Mouse (Mus musculus) myocyte (in vitro differentiated cells): ENCODE data around the gene Krt71.
"Not testable (repeated sequence)": the region's sequence is repeated elsewhere in the genome, so short reads cannot be mapped to it uniquely, and the experiment has no call there.

Source experiments
- E2F4 ChIP-seq: IDR thresholded peaks from one replicate; pipeline ENCODE4 v1.6.1; 2011; ENCODE audit warnings: mild to moderate bottlenecking, control low read depth, moderate library complexity; ENCODE audit not compliant: insufficient read depth
- MYOD1 ChIP-seq, 3 experiments: IDR thresholded peaks; one replicate each; pipeline ENCODE4 v1.6.1; 2011; ENCODE audit warnings: control low read depth in 2 of 3, low read depth in 2 of 3, mild to moderate bottlenecking in 2 of 3, moderate library complexity in 1 of 3; ENCODE audit not compliant: insufficient read length in 2 of 3, control insufficient read depth in 1 of 3
- POLR2A ChIP-seq: IDR thresholded peaks from one replicate; pipeline ENCODE4 v1.6.1; 2011; ENCODE audit warnings: low read depth, mild to moderate bottlenecking, control low read depth, moderate library complexity; ENCODE audit not compliant: insufficient read length
- POLR2AphosphoS2 ChIP-seq: IDR thresholded peaks from one replicate; pipeline ENCODE4 v1.6.1; 2011; ENCODE audit warnings: low read depth, control low read depth; ENCODE audit not compliant: insufficient read length
- USF1 ChIP-seq: IDR thresholded peaks from one replicate; pipeline ENCODE4 v1.6.1; 2011; ENCODE audit warnings: low read depth, mild to moderate bottlenecking, control low read depth, moderate library complexity

DNA sequence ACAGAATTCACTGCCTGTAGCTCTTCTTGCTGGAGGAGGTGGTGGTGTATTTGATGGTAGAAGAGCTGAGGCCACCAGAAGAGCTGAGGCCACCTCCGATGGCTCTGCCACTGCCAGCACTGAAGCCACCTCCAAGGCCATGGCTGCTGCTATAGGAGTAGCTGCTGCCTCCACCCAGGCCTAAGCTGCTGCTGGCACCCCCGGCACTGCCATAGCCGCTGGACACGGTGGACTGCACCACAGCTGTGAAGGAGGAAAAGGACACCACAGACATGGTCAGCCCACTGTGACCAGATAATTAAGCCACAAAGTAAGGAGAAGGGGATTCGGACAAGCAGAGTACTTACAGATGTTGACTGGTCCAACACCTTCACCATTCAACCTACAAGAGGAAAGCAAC is 52.4 kb downstream of the Krt71 start:
- not testable (repeated sequence) for TF ChIP-seq MYOD1 (IDR thresholded peaks at IDR 0.05; ENCODE audit: control insufficient read depth in 1 of 3, insufficient read length in 2 of 3, low read depth in 2 of 3); POLR2A; USF1; E2F4; POLR2AphosphoS2
